Mouse (Mus musculus) Patski (cell line): ENCODE measurements around the gene Rtraf. TPM values are rescaled to one million over a fixed set of nuclear protein-coding genes. Genes with fewer than 3 reads are reported as not detected.

Experiments
- ATAC-seq: fragments of 100-300 bp; one replicate; pipeline ENCODE4 v1.8.0; 2021
- CTCF ChIA-PET: fragments of 350-600 bp; sonication (Branson Sonifier 250); formaldehyde crosslinking; loops from one replicate; lab custom pipeline; 2022; ENCODE audit warnings: inconsistent platforms; lab: Charles Lee
- POLR2A ChIA-PET: fragments of 350-600 bp; sonication (Branson Sonifier 250); formaldehyde crosslinking; loops from one replicate; lab custom pipeline; 2022; ENCODE audit warnings: antibody characterized with exemption, inconsistent platforms; lab: Charles Lee
- DNase-seq: peaks from one replicate; pipeline ENCODE4 v3.0.0-alpha.2; 2011; ENCODE audit warnings: low read depth, low spot score
- H3K27me3 ChIP-seq: fragments of 371-371 bp; one replicate; pipeline ENCODE4 v1.5.1; 2021
- CTCF ChIP-seq: fragments of 100-300 bp; IDR thresholded peaks from one replicate; pipeline ENCODE4 v1.5.1; 2021
- in situ Hi-C: fragments of 300-500 bp; cut with MboI; formaldehyde crosslinking; loops from 3 replicates; pipeline ENCODE4 v1.11.1; 2018; ENCODE audit warnings: low pct_unique_long_range_greater_than_20kb, mixed read lengths
- polyA plus RNA-seq: library from polyadenylated mRNA; unstranded; gene quantifications from one replicate; pipeline ENCODE4 v1.2.3, GENCODE M21; 2021

Gene Rtraf
- polyA plus RNA-seq, 1 experiment from 2014 or later: 136 TPM

GRCm38 (mm10) chr14:19803222-19803621, 20.4 kb downstream of the Rtraf start:
- ATAC-seq: no peak
- ChIA-PET CTCF (no interaction called here), POLR2A (interaction anchor here (1.3 kb wide), 1 partner anchor 279 kb away, joined by 3 read pairs; no protein-coding TSS in a partner anchor)

GRCm38 (mm10) chr14:19801474-19802215, 22.0 kb downstream of the Rtraf start:
- ATAC-seq: no peak
- CTCF ChIA-PET: no interaction called here
- no peaks in the 10 kb centered on the region for H3K27me3 ChIP-seq
- TF ChIP-seq CTCF: no peak
- POLR2A ChIA-PET: no interaction called here
- in situ Hi-C loops: no loop called here
- DNase-seq: no peak

More at GRCm38 (mm10) chr14:19803222-19803621, 20.4 kb downstream of the Rtraf start:
- no peak for TF ChIP-seq CTCF
- no peaks in the 10 kb centered on the region for H3K27me3 ChIP-seq
- DNase-seq: no peak
- in situ Hi-C loops: no loop called here

- CTCF ChIA-PET: interaction anchor here (1.2 kb wide), 1 partner anchor 13 kb away, joined by 4 read pairs; no protein-coding TSS in a partner anchor
- no peak for DNase-seq
- TF ChIP-seq CTCF: no peak
- in situ Hi-C loops: no loop called here
- POLR2A ChIA-PET: no interaction called here
- ATAC-seq: no peak
- no peaks in the 10 kb centered on the region for H3K27me3 ChIP-seq
Measured at GRCm38 (mm10) chr14:19800485-19800884, 23.1 kb downstream of the Rtraf start.

DNA sequence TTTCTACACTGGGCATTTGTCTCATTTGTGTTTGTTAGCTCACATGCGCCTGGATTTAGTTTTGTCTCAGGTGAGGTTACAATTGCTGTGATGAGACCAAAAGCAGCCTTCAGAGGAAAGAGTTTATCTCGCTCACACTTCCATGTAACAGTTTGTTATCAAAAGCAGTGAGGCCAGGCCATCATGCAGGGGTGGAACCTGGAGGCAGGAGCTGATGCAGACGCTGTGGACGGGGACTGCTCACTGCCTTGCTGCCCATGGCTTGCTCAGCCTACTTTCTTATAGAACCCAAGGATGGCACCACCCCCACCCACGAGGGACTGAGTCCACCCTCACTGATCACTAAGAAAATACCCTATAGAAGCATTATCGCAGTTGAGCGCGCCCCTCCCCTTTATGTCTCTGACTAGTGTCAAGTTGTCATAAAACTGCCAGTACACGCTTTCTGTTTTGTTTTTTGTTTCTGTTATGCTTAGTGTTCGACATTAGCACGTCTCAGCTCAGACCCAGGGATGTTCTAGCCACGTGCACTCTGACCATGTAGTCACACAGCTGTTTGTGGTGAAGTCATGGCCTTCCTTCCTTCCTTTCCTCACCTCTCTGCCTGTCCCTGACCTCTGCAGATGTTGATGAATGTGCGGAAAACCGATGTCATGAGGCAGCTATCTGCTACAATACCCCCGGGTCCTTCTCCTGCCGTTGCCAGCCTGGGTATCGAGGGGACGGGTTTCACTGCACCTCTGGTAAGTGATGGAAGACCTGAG, 26.9 kb downstream of the Rtraf start:
- DNase-seq: no peak
- ATAC-seq: no peak
- ChIA-PET POLR2A (interaction anchor here (1.4 kb wide), 1 partner anchor 10 kb away, joined by 4 read pairs; no protein-coding TSS in a partner anchor), CTCF (interaction anchor here (1.7 to 1.8 kb wide), 2 partner anchors 10 to 16 kb away, joined by 4 to 5 read pairs; no protein-coding TSS in a partner anchor)
- no peaks in the 10 kb centered on the region for H3K27me3 ChIP-seq
- in situ Hi-C loops: no loop called here
- no peak for TF ChIP-seq CTCF

DNA sequence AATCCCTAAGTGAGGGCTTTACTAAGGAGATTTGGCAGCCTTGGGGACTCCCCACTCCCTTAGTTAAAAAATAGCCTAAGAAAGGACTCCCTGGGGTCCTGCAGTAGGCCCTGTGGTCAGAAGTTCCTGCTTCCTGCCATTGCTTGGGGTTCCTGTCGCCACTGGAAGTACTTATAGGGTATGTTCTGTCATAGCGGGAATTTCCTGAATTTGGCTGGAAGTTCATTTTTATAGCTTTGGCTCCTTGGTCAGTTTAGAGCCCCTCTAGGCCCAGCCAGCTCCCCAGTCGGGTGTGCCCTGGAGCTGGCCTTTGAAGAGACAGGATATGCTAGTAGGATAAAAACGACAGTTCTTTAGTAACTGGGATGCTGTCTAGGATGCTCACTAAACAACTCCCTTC, 28.7 kb downstream of the Rtraf start:
- no peaks in the 10 kb centered on the region for H3K27me3 ChIP-seq
- ChIA-PET CTCF (interaction anchor here (1.2 to 1.7 kb wide), 3 partner anchors 10 to 19 kb away, joined by 3 to 5 read pairs (median 5); no protein-coding TSS in a partner anchor), POLR2A (no interaction called here)
- no peak for ATAC-seq
- in situ Hi-C loops: no loop called here
- TF ChIP-seq CTCF: no peak
- no peak for DNase-seq

DNA sequence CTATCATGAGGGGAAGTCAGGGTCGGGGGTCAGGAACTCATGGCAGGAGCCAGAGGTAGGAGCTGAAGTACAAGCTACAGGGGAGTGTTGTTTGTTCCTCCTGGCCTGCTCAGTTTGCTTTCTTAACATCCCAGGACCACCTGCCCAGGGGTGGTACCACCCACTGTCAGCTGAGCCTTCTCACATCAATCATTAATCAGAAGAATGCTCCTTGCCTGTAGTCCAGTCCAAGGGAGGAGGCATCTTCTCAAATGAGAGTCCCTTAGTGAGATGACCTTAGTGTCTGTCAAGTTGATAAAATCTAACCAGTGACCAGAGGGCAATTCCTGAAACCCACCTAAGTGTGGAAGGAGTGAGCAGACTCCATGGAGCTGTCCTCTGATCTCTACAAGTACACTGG, 35.2 kb downstream of the Rtraf start:
- POLR2A ChIA-PET: interaction anchor here (0.9 to 1.8 kb wide), 4 partner anchors 10 to 42 kb away, joined by 3 to 5 read pairs (median 4); no protein-coding TSS in a partner anchor
- DNase-seq (no peak), ATAC-seq (no peak)
- TF ChIP-seq CTCF: no peak
- H3K27me3 ChIP-seq: no peaks in the 10 kb centered on the region
- in situ Hi-C loops: no loop called here
- CTCF ChIA-PET: interaction anchor here (0.8 to 2.1 kb wide), 2 partner anchors 19 to 47 kb away, joined by 3 to 4 read pairs; no protein-coding TSS in a partner anchor

DNA sequence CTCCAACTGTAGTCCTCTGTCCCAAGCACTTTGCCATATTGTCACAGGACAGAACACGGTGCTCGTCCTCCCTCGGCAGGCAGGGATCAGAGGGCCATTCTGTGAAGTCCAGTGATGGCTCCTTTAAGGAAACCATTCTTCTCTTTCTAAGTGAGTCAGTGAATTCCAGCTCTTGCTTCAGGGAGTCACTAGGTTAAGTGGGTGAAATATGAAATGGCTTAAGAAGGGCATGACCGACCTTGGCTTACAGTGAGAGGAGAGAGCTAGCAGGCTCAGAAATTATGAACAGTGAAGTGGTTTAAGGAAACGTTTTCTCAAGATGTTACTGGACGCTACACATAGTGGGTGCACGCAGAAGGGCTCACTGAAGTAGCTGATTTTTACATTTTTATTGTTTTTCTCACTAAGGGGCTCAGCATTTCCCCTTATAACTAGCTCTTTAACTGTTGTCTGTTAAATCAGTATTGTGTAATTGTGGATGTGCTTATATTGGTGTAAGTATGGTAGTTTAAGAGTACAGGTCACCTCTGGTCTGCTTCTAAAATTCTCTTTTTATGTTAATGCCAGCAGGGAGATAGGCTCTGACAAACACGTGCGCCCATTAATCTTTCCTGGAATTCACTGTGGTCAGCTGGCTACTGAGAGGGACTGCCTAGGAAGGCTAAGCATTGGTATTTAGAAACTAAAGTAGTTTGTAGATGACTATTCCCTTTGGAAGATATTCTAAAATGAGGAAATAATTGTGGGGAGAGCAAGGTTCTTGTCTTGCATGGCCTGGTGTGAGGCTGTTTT, 37.6 kb downstream of the Rtraf start:
- TF ChIP-seq CTCF: no peak
- no peak for DNase-seq
- in situ Hi-C loops: no loop called here

GRCm38 (mm10) chr14:19777945-19778344, 45.7 kb downstream of the Rtraf start:
- H3K27me3 ChIP-seq: no peaks in the 10 kb centered on the region
- in situ Hi-C loops: no loop called here
- DNase-seq: no peak
- TF ChIP-seq CTCF: no peak
- no peak for ATAC-seq
- ChIA-PET CTCF (interaction anchor here (1.1 kb wide), 1 partner anchor 11 kb away, joined by 3 read pairs; no protein-coding TSS in a partner anchor), POLR2A (no interaction called here)

More for the DNA sequence above, 37.6 kb downstream of the Rtraf start:
- CTCF ChIA-PET: interaction anchor here (0.7 to 3.2 kb wide), 8 partner anchors 11 to 380 kb away, joined by 3 to 19 read pairs (median 4); no protein-coding TSS in a partner anchor
- peak; percentile 95 for ATAC-seq
- POLR2A ChIA-PET: interaction anchor here (1.0 to 1.2 kb wide), 2 partner anchors 27 to 48 kb away, joined by 3 read pairs; no protein-coding TSS in a partner anchor
- H3K27me3 ChIP-seq: no peaks in the 10 kb centered on the region

DNA sequence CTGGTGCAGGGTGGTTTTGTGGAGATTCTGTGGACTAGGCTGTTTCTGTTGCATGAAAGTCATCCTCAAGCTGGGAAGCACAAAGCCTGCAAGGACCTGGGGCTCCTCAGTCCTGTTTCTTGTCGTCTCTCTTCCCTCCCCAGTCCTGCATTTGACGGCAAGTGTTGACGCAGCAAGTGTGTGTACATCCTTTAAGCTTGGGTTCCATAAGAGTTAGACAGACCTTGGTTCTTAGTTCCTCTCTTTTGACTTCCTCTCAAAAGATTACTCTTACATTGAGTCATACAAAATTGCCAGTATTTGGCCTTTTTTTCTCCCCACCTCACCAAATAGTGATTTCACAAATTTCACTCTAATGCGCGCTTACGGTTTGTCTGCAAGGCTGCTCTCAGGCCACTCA, 46.3 kb downstream of the Rtraf start:
- POLR2A ChIA-PET: no interaction called here
- DNase-seq (no peak), ATAC-seq (no peak)
- TF ChIP-seq CTCF: no peak
- CTCF ChIA-PET: interaction anchor here (1.1 to 1.9 kb wide), 4 partner anchors 11 to 29 kb away, joined by 3 to 5 read pairs (median 3); no protein-coding TSS in a partner anchor
- in situ Hi-C loops: no loop called here
- no peaks in the 10 kb centered on the region for H3K27me3 ChIP-seq
